Mouse (Mus musculus) neutrophil, adult 5-6 weeks (primary cell): ENCODE measurements at regions not wholly inside any gene's neighbourhood (a gene's known extent, or its start where the extent isn't known, plus 50 kb on each side); places are given as distances from the start of the nearest gene placed in this dataset.

Experiments
- ATAC-seq: fragments of 151-379, 151-347 bp; 2 replicates; pipeline ENCODE4 v1.8.0; 2017; ENCODE audit warnings: mild to moderate bottlenecking, moderate TSS enrichment; ENCODE audit not compliant: insufficient number of reproducible peaks, poor library complexity, low FRiP score, severe bottlenecking; ENCODE audit errors: extremely low read depth

- ATAC-seq, result no peak
Measured at GRCm38 (mm10) chr16:77405181-77405818, 196.6 kb downstream of the Gm11146 start.

DNA sequence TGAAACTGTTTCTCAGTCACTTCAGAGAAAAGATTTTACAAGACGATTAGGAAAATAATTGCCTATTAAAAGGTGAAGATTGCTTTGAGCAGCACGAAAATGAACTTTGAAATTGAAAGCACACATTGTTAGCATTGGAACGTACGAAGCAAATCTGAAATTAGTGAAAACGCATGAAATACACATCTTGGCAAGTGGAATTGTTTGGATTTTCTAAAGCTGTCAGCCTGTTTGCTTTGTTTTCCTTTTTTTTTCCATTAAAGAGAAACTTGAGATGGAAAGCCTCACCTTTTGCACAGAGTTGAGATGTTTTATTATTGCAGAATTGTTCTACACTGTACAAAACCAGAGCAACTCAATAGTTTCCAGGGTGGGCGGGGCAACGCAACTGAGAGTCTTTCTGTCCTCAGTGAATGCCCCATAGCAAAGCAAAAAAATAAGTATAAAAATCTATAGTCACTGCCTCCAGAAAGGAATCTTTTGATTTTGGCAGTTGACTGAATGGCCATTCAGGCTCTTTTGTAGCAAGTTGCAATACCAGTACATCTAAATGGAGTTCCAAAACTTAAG lies 199.1 kb downstream of the Gm11146 start:
- ATAC-seq, result no peak

- no peak for ATAC-seq
Measured at GRCm38 (mm10) chr16:77401185-77401943, 200.5 kb downstream of the Gm11146 start.

DNA sequence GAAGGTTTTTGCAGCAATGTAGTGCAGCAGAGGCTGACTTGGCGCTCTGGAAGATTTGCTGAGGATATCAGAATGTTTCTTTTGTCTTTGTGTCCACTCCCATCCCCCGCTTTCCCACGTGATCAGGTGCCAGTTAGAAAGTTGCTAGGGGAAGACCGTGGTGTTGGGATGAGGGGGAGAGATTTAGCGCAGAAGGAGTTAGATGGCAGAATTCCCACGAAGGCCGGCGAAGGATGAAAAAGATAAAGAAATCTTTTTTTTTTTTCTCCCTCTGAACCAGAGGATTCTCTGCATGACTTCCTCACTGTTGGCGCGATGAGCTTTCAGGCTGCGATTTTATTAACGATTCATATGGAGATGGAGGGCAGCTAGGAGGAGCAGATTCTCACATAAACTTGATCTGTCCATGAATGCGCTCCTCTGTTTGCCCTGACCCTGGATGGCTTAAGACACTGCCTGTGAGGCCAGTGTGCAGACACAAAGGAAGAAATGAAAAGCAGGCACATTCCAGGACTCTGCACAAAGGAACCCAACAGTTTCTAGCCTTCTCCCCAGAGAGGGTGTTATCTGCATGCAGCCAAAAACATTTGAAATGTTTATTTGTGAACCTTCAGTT lies 201.5 kb downstream of the Gm11146 start:
- ATAC-seq, result no peak

GRCm38 (mm10) chr16:77399846-77400275 lies 202.0 kb downstream of the Gm11146 start:
- no peak for ATAC-seq

GRCm38 (mm10) chr16:77394054-77394716 lies 207.7 kb downstream of the Gm11146 start:
- no peak for ATAC-seq

- no peak for ATAC-seq
Measured at GRCm38 (mm10) chr16:77393470-77393869, 208.4 kb downstream of the Gm11146 start.

GRCm38 (mm10) chr16:77392205-77392604 lies 209.7 kb downstream of the Gm11146 start:
- no peak for ATAC-seq

- no peak for ATAC-seq
Measured at GRCm38 (mm10) chr16:77384021-77384729, 217.7 kb downstream of the Gm11146 start.

DNA sequence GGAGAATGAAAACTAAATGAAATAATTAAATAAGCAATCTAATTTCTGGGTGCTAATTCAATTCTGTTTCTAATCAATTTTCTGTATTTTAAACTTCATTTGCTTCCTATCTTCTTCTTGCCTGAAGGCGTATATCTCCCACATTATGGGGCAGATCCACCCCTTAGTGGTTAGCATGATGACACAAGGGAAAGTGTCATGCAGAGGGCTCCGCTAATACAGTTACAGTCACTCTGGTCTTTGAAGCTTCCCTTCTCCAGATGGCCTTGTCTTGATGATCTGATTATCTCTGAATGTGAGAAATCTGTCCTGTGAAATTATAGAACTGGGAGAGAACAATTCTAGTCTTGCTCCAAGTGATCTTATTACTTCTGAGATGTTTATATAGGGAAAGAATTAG lies 219.1 kb downstream of the Gm11146 start:
- no peak for ATAC-seq

DNA sequence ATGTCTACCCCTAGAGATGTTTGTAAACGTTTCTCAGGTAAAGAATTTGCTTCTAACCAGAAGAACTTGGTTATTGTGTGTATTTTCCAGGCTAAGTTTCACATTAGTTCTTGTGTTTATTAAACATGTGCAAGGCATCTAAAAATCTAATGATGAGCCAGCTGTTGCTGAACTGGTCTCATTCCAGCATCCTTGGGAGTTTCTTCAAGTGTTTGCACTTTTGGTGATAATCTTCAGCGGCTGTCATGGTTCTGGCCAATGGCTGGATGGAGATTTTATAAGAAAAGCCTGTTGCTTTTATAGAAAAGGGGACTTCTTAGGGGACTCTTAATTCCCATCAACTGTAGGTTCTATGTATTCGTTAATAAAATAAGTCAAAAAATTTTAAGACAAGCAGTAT lies 229.1 kb downstream of the Gm11146 start:
- ATAC-seq, result no peak

GRCm38 (mm10) chr16:77369810-77370209 lies 232.1 kb downstream of the Gm11146 start:
- no peak for ATAC-seq

- no peak for ATAC-seq
Measured at GRCm38 (mm10) chr16:77365254-77365653, 236.6 kb downstream of the Gm11146 start.

- ATAC-seq, result no peak
Measured at GRCm38 (mm10) chr16:77364439-77364838, 237.5 kb downstream of the Gm11146 start.

DNA sequence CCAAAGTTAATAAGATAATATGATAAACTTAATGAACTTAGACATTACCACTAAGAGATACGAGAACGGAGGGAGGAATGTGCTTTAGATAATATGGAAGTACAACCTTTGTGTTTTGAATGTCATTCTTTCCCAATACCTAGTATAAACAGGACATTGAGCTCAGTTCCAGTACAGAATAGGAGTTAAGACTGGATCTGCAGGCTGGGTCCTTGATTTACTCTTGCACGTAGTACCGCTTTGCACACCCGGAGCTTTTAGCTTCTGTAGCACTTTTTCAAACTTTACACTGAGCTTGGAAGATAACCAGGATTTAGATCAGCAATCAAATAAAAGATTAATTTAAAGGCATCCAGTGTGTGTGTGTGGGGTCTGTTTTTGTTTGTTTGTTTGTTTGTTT lies 242.7 kb downstream of the Gm11146 start:
- no peak for ATAC-seq

GRCm38 (mm10) chr16:77355260-77355659 lies 246.6 kb downstream of the Gm11146 start:
- no peak for ATAC-seq

- no peak for ATAC-seq
Measured at GRCm38 (mm10) chr16:77354201-77354712, 247.6 kb downstream of the Gm11146 start.

DNA sequence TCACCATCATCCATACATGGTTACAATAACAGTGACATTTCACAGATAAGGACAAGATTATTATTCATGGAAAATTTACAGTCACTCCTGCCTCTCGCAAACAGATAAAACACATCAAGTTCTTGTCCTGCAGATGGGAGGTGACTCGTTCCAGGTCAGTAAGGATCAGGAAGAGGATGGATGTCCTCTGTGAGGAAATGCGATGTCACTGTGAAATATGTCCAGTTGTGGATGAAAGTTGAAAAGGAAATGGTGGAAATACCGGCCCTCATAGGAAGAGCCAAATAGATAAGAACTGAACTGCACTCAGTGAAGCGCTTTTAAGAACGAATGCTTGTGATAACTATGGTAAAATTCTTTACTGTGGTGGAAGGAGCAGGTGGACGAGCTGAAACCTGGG lies 255.8 kb downstream of the Gm11146 start:
- no peak for ATAC-seq

GRCm38 (mm10) chr16:77332285-77332684 lies 269.6 kb downstream of the Gm11146 start:
- no peak for ATAC-seq
